Mouse (Mus musculus) adrenal gland, postnatal 25 days (tissue): ENCODE measurements around the gene Inf2. TPM values are rescaled to one million over a fixed set of nuclear protein-coding genes. Genes with fewer than 3 reads are reported as not detected.
A peak's percentile ranks its signal among the peaks of the same experiment; 100 is the strongest.

Experiments
- DNase-seq: peaks from one replicate; pipeline ENCODE4 v3.0.0; 2021; ENCODE audit warnings: mixed read lengths
- total RNA-seq: library from RNA; stranded (reverse); gene quantifications from 2 replicates; pipeline ENCODE4 v1.2.3, GENCODE M21; 2021

The Inf2 gene
- total RNA-seq, 1 experiment from 2014 or later, result 32.6 TPM

DNA sequence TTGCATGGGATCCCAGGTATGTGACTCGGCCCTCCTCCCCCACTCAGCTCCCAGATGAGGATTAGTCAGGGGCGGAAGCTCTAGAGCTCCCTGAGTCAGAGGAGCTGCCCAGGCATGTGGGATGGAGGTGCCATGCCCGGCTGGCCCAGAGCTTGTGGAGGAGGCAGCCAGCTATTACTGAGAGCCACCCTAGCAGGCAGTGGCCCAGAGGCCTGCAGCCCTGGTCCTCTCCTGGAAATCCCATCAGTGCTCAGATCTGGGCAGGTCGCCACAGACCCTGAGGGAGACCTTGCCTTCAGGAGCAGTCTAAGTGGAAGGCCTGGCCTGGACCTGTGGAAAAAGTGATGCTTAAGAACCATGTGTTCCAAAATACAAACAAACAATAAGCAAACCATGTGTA is 7.0 kb downstream of the Inf2 start:
- DNase-seq, result peak; percentile 52

GRCm38 (mm10) chr12:112596454-112596853 is 7.9 kb downstream of the Inf2 start:
- no peak for DNase-seq

GRCm38 (mm10) chr12:112596891-112597500 is 8.4 kb downstream of the Inf2 start:
- DNase-seq, result no peak

GRCm38 (mm10) chr12:112597618-112598017 is 9.0 kb downstream of the Inf2 start:
- peak; percentile 56 for DNase-seq

GRCm38 (mm10) chr12:112599198-112599597 is 10.6 kb downstream of the Inf2 start:
- no peak for DNase-seq

GRCm38 (mm10) chr12:112599942-112600611 is 11.5 kb downstream of the Inf2 start:
- no peak for DNase-seq

DNA sequence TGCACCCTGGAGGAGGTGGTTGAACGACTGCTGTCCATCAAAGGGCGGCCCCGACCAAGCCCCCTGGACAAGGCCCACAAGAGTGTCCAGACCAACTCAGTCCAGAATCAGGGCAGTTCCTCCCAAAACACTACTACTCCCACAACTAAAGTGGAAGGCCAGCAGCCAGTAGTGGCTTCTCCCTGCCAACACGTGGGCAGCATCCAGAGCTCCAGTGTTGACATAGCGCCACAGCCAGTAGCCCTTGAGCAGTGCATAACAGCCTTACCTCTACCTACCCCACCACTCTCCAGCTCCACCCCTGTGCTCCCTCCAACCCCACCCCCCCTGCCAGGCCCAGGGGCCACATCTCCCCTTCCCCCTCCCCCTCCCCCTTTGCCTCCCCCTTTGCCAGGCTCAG is 15.4 kb downstream of the Inf2 start:
- no peak for DNase-seq

DNA sequence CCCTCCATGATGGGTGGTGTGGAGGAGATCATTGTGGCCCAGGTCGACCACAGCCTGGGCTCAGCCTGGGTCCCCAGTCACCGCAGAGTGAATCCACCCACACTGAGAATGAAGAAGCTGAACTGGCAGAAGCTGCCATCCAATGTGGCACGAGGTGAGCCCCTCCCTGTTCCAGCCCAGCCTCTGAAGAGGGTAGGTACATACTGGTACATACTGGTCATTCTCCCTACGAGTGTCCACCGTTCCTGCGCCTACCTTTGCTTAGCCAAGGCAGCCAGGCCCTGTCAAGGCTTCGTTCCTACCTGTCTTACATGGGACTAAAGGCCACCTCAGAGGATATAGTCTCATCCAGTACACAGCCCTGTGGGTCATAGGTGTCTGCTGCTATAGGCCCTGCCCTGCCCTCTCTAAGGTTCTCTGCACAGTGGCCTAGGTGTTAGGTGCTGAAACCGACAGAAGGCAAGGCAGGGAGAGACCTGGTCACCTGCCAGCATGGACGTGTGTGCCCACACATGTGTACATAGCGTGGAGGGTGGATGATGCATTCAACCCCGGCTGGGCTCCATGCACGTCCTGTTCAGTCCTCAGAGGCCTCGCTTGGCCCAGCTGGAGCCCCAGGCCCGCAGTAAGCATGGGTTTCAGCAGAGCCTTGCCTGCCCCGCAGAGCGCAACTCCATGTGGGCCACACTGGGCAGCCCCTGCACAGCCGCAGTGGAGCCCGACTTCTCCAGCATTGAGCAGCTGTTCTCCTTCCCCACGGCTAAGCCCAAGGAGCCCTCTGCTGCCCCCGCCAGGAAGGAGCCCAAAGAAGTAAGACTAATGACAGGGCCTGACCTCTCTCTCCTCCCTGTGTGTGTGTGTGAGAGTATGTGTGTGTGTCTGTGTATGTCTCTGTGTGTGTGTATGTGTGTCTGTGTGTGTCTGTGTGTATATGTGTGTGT is 16.4 kb downstream of the Inf2 start:
- no peak for DNase-seq

DNA sequence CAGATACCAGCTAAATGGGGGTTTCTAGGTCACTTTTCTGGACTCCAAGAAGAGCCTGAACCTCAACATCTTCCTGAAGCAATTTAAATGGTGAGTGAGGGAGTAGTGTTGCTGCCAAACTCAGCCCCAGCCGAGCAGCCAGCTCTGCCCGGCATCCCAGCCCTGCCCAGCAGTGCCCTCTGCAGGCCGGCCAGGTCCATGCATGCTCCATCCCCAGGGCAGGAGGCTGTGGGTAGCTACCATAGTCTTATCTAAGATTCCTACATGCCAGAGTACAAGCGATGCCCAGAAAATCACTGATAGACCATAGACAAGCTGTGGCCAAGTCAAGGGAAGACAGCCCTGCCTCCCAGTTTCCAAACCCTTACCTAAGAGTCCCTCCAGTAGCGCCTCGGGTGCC is 17.2 kb downstream of the Inf2 start:
- peak; percentile 85 for DNase-seq

- no peak for DNase-seq
These were observed 18.4 kb downstream of the Inf2 start for GRCm38 (mm10) chr12:112606998-112607397.

DNA sequence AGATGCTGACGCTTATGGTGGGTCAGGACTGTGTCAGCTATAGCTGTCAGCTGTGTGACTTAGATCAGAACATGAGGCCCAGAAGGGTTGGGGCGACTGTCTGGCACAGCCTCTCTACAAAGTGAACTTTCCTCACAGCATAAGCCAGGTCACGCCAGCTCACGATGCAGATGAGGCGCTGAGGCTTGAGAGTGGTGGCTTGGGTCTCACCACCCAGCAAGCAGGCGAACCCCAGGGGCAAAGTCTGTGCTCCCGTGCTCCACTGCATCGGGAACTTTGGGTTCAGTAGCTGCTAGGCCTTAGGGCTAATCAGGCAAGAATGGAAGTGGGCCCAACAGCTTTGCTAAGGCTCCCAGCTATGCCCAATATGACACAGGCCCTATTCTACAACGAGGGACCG is 20.4 kb downstream of the Inf2 start:
- DNase-seq, result no peak

- DNase-seq, result no peak
These were observed 28.1 kb downstream of the Inf2 start for GRCm38 (mm10) chr12:112616668-112617067.

GRCm38 (mm10) chr12:112617184-112617583 is 28.6 kb downstream of the Inf2 start:
- DNase-seq, result peak; percentile 42

DNA sequence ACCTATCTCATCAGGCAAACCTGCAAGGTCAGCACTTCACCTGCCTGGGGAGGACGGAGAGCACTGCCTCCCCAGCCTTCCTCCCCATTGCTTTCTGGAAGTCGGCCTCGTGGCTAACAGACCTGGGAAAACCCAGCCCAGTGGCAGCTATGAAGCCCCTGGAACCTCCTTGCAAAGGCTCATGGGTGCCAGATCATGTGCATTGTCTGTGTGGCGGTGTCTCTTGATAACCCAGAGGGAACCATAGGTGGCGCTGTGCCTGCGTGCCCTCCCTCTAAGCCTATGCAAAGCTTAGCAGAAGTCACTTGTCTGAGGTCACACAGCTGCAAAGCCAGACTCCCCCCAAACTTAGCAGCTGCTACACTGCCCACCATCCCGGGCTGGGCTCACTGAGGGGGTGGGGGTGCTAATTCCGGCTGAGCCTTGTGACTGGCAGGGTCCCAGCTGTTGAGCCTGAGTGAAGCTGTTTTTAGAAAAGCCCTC is 29.4 kb downstream of the Inf2 start:
- DNase-seq, result peak; percentile 64

GRCm38 (mm10) chr12:112618981-112619685 is 30.5 kb downstream of the Inf2 start:
- no peak for DNase-seq

DNA sequence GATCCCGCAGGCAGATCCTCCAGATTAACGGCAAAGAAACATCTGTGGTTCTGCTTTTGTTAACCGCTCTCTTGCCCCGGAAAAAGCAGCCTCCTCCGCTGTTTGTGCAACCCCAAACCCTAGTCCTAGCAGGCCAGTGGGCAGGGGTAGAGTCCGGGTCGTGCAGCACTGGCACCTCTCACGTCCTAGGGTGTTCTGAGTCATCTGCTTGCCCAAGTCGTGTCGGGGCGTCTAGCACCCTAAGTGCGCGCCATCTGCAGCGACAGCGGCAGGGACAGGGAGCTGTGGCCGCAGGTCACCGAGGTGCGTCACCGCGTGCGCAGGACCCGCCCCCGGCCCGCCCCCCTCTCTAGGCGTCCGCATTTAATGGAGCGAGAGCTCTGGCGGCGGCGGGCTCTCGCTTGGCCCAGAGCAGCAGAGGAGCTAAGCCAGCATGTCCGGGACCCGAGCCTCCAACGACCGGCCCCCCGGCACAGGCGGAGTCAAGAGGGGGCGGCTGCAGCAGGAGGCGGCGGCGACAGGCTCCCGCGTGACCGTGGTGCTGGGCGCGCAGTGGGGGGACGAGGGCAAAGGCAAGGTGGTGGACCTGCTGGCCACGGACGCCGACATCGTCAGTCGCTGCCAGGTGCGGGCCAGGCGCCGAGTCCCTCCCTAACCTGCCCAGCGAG is 31.2 kb downstream of the Inf2 start, which contains the start of gene Adssl1:
Adssl1 (plus strand) TSS at position 360 of the 668 bp plus-strand sequence.
- peak; percentile 73 for DNase-seq

DNA sequence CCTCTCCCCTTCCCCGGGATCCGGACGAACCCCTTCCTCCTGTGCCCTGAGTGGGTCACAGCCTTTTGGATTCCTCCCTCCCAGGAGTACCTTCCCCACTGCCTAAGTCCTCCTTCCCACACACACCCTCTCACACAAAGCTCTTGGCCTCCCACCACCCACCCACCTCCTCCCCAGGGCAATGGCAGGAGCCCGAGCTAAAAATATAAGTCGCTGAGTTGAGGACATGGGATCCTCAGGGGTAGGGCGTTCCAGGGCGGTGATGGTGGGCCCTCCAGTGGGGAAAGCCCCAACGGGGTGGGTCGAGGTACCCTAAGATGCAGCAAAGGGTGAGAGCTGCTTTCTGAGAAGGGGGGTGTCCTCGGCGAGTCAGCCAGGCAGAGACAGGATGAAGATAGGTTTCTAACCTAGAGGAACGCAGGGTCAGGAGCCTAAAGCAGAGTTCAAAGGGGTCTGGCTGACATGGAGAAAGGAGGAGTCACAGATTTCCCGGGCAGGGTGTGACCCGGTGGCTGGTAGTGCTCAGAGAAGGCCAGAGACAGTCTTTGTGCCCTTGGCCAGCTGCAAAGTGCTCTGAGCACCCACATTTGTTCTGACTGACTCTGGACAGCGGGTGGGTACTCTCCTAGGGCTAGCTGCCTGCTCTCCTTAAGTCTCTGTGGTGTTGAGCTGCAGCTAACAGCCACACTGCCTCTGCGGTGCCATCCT is 31.9 kb downstream of the Inf2 start:
- DNase-seq, result no peak

DNA sequence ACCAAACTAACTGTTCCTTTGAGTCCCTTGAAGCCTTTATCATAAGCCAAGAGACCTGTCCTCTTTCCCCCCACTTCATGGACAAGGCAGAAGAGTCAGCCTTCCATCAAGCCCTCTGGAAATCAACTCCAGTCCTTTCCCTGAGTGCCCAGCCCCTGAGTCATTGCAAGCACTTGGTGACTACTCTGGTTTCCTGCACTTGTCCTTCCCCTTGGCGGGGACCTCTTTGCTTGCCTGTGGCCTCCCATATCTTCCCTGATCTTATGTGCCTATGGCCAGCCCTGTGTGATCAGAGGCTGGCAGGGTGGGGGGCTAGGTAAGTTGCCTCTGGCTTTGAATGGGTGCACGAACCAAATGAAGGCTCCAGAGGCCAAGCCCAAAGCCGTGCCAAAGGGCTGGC is 33.3 kb downstream of the Inf2 start:
- no peak for DNase-seq

GRCm38 (mm10) chr12:112623742-112624141 is 35.2 kb downstream of the Inf2 start:
- peak; percentile 65 for DNase-seq

GRCm38 (mm10) chr12:112625700-112626099 is 37.1 kb downstream of the Inf2 start:
- no peak for DNase-seq

DNA sequence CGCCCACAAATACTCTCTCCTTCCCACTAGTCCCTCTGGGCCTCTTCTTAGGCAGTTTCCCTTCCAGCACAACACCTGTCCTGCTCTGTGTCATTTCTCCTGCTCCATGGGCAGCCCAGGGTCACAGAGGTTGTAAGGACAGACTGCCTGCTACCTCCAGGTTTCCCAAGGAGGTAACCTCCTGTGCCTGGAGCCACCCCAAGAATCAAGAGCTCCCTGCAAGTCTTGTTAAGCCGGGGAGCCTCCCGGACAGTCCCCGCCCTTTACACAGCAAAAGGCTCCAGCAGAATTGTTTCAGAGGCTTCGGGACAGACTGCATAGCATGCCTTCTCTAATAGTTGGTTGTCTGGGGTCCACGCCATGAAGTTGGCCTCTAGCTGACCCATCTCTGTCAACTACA is 37.9 kb downstream of the Inf2 start:
- no peak for DNase-seq
